14 mouse cellular contexts compared by ENCODE assay signal in the genomic region with DNA sequence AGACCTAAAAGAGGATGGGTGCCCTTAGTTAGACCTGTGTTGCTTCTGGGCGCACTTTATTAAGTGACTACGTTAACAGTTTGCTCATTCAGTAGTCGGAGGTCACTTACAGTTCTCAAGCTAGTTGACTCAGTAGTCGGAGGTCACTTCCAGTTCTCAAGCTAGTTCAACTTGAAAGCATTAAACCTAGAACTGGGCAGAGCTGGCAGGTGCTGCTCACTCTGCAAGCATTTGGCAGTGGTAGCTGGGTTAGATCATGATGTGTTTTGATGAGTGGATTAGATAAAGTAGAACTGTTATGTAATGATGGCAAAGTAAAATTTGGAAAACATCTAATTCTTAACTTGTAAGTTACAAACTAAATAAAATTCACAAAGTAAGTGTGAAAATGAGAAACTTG.
"Had no signal": no experiment of that assay in that cellular context is flagged by ENCODE, and none has a peak within 500 bp of the region (broad histone marks: within the 10 kb centered on the region; RNA-seq: fewer than 3 reads in every experiment).

No protein-coding gene starts in this region.

- H3K27me3 ChIP-seq: limb, embryonic 13.5 days; liver, embryonic 12.5 days; liver, embryonic 15.5 days had no signal

- H3K4me3 ChIP-seq: limb, embryonic 10.5 days; limb, embryonic 13.5 days; liver, embryonic 12.5 days; liver, embryonic 15.5 days had no signal

- H3K4me1 ChIP-seq: limb, embryonic 10.5 days; limb, embryonic 13.5 days; liver, embryonic 12.5 days; liver, embryonic 15.5 days had no signal

- H3K27ac ChIP-seq: limb, embryonic 10.5 days; limb, embryonic 13.5 days; liver, embryonic 12.5 days; liver, embryonic 15.5 days; stomach, postnatal 0 days had no signal

- DNase-seq: kidney, postnatal 10 days; liver; lung, adult 2 months; lung, postnatal 14 days; lung, postnatal 4 days; midbrain, embryonic 14.5 days; thymus, adult 2 months; thymus, postnatal 14 days; thymus, postnatal 4 days had no signal

- H3K36me3 ChIP-seq: limb, embryonic 10.5 days; limb, embryonic 13.5 days; liver, embryonic 12.5 days; liver, embryonic 15.5 days had no signal
